Mouse (Mus musculus) heart, postnatal 36 days (tissue): ENCODE measurements around the gene Crabp2. TPM values are rescaled to one million over a fixed set of nuclear protein-coding genes. Genes with fewer than 3 reads are reported as not detected.
"Not testable (repeated sequence)": the region's sequence is repeated elsewhere in the genome, so short reads cannot be mapped to it uniquely, and the experiment has no call there.

Source experiments
- DNase-seq, 2 experiments: peaks; one replicate each; pipeline ENCODE4 v3.0.0; 2021 to 2022
- intact Hi-C: fragments of 180-260 bp; cut with DNase I; formaldehyde crosslinking; loops from one replicate; pipeline ENCODE4 v1.15.1; 2025
- total RNA-seq, 2 experiments: library from RNA; stranded (reverse); gene quantifications; 2 replicates each; pipeline ENCODE4 v1.2.3; 2021

The Crabp2 gene
- total RNA-seq = not detected

- intact Hi-C loops = no loop called here
- DNase-seq = no peak
Measured at GRCm38 (mm10) chr3:87948378-87949265, at the start of gene Crabp2. TSS of gene Crabp2 (plus strand) at chr3:87948666.

DNA sequence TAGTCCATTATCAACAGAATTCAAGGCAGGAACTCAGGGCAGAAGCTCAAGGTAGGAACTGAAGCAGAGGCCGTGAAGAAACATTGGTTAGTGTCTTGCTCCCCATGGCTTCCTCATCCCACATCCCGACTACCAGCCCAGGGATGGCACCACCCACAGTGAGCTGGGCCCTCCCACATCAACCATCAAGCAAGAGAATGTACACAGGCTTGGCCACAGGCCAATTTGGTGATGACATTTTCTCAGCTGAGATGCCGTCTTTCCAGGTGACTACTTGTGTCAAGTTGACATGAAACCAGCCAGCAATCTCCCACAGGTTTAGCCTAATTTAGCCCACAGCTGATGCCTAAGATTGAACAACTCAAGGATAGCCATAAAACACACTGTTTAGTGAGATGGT is 49.2 kb upstream of the Crabp2 start:
- intact Hi-C loops = no loop called here
- no peak for DNase-seq

DNA sequence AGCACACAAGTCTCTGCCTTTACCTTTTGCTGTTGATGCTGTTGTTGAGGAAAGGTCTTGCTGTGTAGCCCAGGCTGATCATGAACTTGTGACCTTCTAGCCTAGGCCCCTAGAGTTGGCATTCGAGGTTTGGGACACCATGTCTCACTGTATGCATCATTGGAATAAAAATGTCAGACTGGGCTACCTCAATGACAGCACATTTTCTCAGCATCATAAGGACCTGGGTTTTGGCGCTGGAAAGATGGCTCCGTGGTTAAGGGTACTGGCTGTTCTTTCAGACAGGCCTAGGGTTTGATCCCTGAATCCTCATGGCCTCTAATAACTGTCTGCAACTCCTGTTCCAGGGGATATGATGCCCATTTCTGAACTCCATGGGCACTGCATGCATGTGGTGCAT is 48.7 kb upstream of the Crabp2 start:
- intact Hi-C loops = no loop called here
- DNase-seq = no peak

GRCm38 (mm10) chr3:87901036-87901624 is 47.3 kb upstream of the Crabp2 start:
- intact Hi-C loops = no loop called here
- DNase-seq = no peak

- intact Hi-C loops, DNase-seq: not testable (repeated sequence)
Measured at GRCm38 (mm10) chr3:87901959-87902358, 46.5 kb upstream of the Crabp2 start.

DNA sequence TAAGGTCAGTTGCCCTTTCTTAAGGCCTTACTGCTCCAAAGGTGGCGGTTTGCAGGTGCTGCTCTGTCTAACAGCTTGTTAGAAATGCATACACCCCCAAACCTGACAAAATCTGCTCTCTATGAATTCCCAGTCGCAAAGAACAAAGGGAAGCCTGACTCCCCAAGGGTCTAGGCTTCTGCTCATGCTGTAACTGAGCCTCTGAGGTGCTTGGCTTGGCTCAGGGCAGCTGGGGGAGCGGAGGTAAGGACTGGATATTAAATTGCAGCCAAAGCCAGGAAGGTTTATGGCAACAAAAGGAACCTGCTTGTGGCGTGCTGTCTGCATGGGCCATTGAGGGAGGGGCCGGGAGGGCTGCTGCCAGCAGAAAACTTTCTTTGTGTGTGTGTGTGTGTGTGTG is 44.6 kb upstream of the Crabp2 start:
- intact Hi-C loops = no loop called here
- no peak for DNase-seq

DNA sequence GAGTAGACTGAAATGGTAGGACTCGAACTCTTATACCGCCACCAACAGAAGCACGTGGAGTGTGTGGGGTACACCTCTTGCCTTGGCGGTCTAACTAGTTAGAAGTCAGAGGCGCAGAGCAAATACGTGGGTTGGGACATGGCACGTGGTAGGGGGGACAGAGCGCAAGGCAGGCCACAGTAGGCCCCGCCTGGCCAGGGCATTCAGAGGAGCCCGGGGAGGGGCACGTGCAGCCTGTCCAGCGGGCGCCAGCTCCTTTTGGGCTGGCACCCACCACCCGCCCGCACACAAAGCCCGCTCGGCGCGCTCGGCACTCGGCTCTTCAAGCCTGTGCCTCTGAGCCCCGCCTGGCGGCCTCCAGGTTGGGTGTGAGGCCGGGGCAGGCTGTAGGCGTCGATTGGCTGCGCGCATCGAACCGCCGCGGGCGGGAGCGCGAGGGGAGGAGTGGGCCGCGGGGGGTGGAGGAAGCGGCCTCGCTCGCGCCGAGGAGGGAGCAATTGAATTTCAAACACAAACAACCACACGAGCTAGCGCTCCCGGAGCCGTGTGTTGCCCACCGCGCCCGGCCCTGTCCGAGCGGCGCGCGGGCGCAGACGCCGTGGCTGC is 42.5 kb upstream of the Crabp2 start, which contains the start of gene Hdgf:
TSS of gene Hdgf (plus strand) at position 442 of the 606 bp plus-strand sequence.
- DNase-seq = peak; percentile 89 to 93
- intact Hi-C loops = loop anchor here (1.0 kb wide), 1 partner anchor 20 kb away; no protein-coding TSS in a partner anchor

DNA sequence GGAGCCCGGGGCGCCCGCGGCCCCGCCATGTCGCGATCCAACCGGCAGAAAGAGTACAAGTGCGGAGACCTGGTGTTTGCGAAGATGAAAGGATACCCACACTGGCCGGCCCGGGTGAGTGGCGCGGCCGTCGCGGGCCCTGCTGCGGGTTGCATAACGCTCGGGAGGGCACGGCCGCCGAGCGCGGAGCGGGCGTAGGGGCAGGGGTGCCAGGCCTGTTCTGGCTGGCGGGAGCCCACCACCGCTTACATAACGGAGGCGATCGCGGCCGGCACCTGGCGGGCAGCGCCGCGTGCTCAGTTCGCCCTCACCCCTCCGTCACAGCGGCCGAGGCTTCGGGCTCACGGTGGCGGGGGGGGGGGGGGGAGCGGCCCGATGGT is 41.9 kb upstream of the Crabp2 start:
- DNase-seq = peak; percentile 65 to 82
- intact Hi-C loops = no loop called here

DNA sequence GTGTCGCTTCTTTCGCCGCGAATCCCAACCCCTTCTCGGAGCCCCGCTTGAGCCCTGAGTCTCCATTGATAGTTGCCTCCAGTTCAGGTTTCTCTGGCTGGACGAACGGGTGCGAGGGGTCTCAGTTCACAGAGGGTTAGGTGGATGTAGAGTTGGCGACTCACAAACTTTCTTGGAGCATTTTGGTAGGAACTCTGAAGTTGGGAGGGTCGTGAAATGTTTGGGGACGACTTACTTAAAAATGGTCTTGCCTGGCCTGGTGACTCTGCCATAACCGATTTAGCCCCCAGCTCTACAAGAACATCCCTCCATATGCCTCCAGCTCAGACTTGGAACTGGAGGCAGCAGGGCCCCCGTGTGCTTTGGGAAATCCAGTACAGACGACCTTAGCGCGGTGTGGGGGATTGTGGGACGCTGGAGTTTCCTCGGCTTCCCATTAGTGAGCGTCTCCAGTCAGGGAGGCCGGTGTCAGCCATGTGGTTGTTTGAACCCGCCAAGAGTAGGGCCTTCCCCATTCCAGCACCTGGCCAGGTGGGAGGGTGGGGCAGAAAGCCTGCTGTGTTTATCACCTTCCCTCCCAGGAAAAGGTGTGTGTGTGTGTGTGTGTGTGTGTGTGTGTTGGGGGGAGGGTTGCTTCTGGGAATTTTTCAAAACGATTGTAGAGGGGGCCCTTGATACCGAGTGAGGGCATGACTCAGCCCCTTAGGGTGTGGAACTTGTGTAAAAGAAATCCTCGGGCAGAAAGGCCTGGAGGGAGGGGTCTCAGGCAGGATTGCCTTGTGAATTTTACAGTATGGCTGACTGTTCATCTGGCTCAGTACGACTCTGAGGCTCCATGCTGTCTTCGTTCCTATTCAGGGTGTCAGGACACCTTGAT is 41.2 kb upstream of the Crabp2 start:
- peak in 1 of 2 experiments; percentile 33 for DNase-seq
- intact Hi-C loops = no loop called here

GRCm38 (mm10) chr3:87907906-87908305 is 40.6 kb upstream of the Crabp2 start:
- intact Hi-C loops = no loop called here

GRCm38 (mm10) chr3:87909381-87909780 is 39.1 kb upstream of the Crabp2 start:
- intact Hi-C loops = no loop called here
- DNase-seq = no peak

More at GRCm38 (mm10) chr3:87907906-87908305, 40.6 kb upstream of the Crabp2 start:
- no peak for DNase-seq

GRCm38 (mm10) chr3:87909874-87910273 is 38.6 kb upstream of the Crabp2 start:
- intact Hi-C loops = no loop called here
- DNase-seq = no peak

DNA sequence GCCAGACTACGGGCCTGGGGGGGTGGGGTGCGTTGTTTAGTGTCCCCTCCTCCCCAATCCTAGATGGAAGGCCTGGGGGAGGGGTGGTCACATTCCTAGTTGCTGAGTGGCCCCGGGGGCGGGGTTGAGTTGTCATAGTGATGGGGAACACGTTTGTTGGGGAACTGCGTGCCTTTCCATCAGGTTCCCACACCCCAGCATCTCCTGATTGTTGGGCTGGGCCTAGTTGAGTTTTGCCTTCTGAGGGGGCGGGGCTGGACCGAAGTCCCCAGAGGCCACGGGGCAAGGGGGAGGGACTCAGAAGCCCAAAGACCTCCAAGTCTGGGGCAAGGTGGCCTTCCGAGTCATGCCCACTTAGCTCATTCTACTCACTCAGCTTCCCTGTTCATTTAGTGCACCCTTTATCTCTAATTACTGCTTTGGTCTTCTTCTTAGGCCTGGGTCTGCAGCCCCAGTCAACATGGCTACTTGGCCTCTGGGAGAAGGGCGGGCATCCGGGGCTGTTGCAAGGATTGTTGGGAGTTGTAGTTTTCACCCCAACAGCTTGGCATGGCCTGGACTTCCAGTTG is 37.8 kb upstream of the Crabp2 start:
- DNase-seq = peak; percentile 76 to 83

DNA sequence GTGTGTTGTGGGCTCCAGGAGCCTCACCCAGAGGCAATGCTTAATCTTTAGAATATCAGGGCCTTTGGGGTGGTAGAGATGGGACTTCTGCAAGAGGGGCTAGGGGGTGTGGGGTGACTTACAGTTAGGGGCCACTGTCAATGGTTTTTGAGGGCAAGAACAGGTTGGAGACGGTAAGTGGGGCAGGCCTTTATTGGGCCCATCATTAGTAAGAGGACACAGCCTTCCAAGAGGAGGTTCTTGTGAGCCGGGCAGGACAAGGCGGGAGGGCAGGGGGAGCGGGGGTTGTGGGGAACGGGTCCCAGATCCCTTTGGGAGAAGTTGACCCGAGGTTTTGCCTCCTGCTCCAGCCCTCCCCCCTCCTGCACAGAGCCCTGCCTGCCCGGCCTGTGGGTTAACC is 35.0 kb upstream of the Crabp2 start:
- no peak for DNase-seq
- intact Hi-C loops = no loop called here

More for the DNA sequence above, 37.8 kb upstream of the Crabp2 start:
- intact Hi-C loops = no loop called here

DNA sequence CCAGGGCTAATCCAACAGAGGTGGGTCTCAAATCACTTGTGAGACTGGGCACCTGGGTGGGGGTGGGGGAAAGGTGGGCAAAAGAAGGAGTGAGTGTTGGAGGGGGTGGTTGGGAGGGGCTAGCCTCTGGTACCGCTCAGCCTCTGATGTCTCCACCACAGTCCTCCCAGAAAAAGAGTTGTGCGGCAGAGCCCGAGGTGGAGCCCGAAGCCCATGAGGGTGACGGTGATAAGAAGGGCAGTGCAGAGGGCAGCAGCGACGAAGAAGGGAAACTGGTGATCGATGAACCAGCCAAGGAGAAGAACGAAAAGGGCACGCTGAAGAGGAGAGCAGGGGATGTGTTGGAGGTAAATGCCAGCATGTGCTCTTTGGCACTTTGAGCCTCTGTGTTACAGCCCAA is 34.6 kb upstream of the Crabp2 start:
- DNase-seq = no peak
- intact Hi-C loops = no loop called here

GRCm38 (mm10) chr3:87916990-87917389 is 31.5 kb upstream of the Crabp2 start:
- intact Hi-C loops = no loop called here
- DNase-seq = no peak

- intact Hi-C loops = no loop called here
- no peak for DNase-seq
Measured at GRCm38 (mm10) chr3:87918551-87918950, 29.9 kb upstream of the Crabp2 start.

DNA sequence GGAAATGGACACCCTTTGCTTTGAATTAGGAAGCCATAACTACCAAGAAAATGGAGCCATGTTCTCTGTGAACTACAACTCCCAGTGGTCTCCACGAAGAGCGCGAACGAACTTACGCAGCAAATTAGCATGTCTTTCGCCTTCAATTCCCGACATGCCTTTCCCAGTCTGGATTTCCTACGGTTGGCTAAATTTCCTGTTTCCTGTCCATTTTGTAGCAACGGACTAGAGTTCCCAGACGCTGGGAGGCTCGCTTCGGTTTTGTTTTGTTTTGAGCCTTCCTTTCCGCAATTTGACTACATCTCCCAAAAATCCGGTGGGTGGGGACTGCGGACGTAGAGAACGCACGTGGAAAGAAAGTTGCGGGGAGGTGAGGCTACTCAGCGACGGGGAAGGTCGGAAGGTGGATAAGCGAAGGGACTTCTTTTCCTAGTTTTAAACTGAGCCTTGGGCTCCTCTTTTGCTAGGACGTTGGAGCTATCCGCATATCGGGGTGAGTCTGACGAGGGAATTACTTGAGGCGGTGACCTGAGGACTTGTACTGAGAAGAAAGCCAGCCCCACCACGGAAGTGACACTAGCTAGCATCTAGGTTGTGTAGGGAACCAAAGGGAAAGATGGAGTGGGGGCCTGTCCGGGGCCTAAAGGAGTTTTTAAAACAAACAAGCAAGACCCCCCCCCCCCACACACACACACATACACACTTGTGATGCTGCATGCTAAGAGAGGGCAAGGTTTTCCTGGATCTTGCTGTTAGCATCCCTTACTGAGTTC is 28.9 kb upstream of the Crabp2 start, which contains the start of gene Mrpl24:
TSS of gene Mrpl24 (plus strand) at position 171 of the 773 bp plus-strand sequence.
- DNase-seq = peak; percentile 70 to 74
- intact Hi-C loops = loop anchor here (1.0 kb wide), 1 partner anchor 34 kb away; the partner anchor contains the start of gene Prcc

- no peak for DNase-seq
- intact Hi-C loops = no loop called here
Measured at GRCm38 (mm10) chr3:87920270-87920943, 28.1 kb upstream of the Crabp2 start.
